Mouse (Mus musculus) embryonic facial prominence, embryonic 13.5 days (tissue): ENCODE measurements at regions not wholly inside any gene's neighbourhood (a gene's known extent, or its start where the extent isn't known, plus 50 kb on each side); places are given as distances from the start of the nearest gene placed in this dataset.

Experiments
- ATAC-seq: fragments of 200-750 bp; cut with Nextera tagmentation; 2 replicates; pipeline ENCODE4 v1.8.0; 2017; ENCODE audit warnings: low read depth; ENCODE audit not compliant: insufficient number of reproducible peaks, insufficient read depth, low FRiP score, low TSS enrichment
- H3K27ac ChIP-seq: fragments of 300-500 bp; sonication (generic); 2 replicates; pipeline ENCODE4 v1.5.1; 2015; ENCODE audit warnings: moderate library complexity, mild to moderate bottlenecking, inconsistent platforms
- H3K27me3 ChIP-seq: fragments of 300-500 bp; sonication (generic); 2 replicates; pipeline ENCODE4 v1.6.1; 2015; ENCODE audit warnings: mild to moderate bottlenecking, inconsistent platforms
- H3K36me3 ChIP-seq: fragments of 300-500 bp; sonication (generic); 2 replicates; pipeline ENCODE4 v1.6.1; 2015; ENCODE audit warnings: mild to moderate bottlenecking, inconsistent platforms
- H3K4me1 ChIP-seq: fragments of 300-500 bp; sonication (generic); 2 replicates; pipeline ENCODE4 v1.6.1; 2015; ENCODE audit warnings: inconsistent platforms
- H3K4me2 ChIP-seq: fragments of 300-500 bp; sonication (generic); 2 replicates; pipeline ENCODE4 v1.6.1; 2015; ENCODE audit warnings: moderate library complexity, mild to moderate bottlenecking, inconsistent platforms
- H3K4me3 ChIP-seq: fragments of 300-500 bp; sonication (generic); 2 replicates; pipeline ENCODE4 v1.5.1; 2015; ENCODE audit warnings: mild to moderate bottlenecking, inconsistent platforms
- H3K9ac ChIP-seq: fragments of 300-500 bp; sonication (generic); 2 replicates; pipeline ENCODE4 v1.6.1; 2015; ENCODE audit warnings: mild to moderate bottlenecking, inconsistent platforms
- H3K9me3 ChIP-seq: fragments of 300-500 bp; sonication (generic); 2 replicates; pipeline ENCODE4 v1.6.1; 2016; ENCODE audit warnings: inconsistent platforms
- WGBS: fragments of 180-500 bp; shearing (Covaris S2); methylation state at CpG from one replicate; pipeline ENCODE4 v1.1.7; 2015; ENCODE audit warnings: mixed read lengths; 5-methylcytosine and 5-hydroxymethylcytosine counted together

DNA sequence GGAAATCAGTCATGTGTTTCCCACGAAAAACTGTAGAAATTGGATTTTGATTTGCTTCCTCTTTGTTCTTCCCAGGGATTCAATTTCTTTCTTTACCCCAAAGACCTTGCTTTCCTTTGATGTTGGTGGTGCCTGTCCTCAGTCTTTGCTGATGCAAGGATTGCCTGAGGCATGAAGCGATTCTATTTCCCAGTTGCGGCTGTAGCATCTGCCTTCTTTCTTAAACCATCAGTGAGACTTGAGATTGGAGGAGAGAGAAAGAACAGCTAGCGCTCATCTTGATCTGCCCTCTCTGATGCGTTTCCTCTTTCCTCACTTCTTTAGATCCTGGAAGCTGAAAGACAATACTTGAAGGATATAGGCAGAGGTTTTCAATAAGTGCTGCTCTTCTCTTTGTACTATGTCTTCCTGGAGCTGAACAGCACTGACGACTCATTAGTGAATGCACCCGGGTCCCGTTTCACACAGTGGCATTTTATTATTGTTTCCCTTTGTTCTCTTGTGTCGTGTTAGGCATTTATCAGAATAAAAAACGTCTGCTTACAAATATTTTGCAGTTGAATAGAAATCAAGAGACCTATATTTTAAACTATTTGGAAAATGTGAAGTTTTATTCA, 289.8 kb upstream of the Btbd3 start:
- Histone ChIP-seq H3K9me3 (no peaks in the 10 kb centered on the region), H3K36me3 (no peaks in the 10 kb centered on the region), H3K4me1 (no peaks in the 10 kb centered on the region), H3K4me3 (no peak overlapping the region), H3K9ac (no peak overlapping the region), H3K27ac (no peak overlapping the region), H3K4me2 (no peak overlapping the region; the same call in 1 of the 2 replicates), H3K27me3 (no peaks in the 10 kb centered on the region)
- no peak for ATAC-seq
- WGBS = 21% methylated on average over 10 of the region's 10 CpGs

DNA sequence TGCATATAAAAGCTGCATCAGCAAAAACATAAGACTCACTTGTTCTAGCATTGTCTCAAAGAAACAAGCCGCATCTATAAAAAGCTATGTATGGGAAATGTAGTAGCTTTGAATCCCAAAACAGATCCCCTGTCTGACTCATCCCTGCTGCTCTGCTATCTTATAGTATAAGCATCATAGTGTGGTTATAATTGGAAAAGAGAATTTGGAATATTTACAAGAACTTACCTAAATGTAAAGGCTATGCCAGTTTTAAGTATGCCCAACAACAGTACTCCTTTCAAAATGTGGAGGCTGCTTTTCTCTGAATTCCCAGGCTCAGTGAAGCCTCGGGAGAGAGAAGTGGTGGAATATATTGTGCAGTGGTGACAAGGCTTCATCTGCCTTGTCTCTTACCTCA, 301.5 kb upstream of the Btbd3 start:
- Histone ChIP-seq H3K9me3 (no peaks in the 10 kb centered on the region), H3K4me2 (no peak overlapping the region), H3K36me3 (no peaks in the 10 kb centered on the region), H3K27ac (no peak overlapping the region), H3K27me3 (no peaks in the 10 kb centered on the region), H3K4me3 (no peak overlapping the region), H3K4me1 (no peaks in the 10 kb centered on the region), H3K9ac (no peak overlapping the region)
- ATAC-seq = no peak
- WGBS = 93% methylated on average over 2 of the region's 2 CpGs

DNA sequence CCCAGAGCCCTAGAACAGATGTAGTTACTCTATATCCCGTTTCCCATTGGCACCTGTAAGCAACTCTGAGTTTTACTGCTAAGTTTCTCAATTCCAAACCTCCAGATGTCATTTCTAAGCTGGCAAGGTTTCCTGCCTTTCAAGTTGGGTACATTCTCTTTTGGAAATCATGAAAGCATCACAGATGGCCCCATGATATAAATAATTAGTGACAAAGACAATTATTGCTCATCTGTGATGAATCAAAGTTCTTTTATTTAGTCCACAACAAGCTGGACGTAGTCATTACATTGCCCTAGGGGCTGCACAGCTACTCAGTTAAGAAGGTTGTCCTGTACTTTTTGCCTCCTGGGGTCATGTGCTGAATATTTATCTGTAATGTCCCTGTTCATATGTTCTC, 303.2 kb upstream of the Btbd3 start:
- H3K9me3 ChIP-seq = no peaks in the 10 kb centered on the region
- WGBS = 42% methylated on average over 2 of the region's 2 CpGs
- no peak overlapping the region for H3K9ac ChIP-seq

DNA sequence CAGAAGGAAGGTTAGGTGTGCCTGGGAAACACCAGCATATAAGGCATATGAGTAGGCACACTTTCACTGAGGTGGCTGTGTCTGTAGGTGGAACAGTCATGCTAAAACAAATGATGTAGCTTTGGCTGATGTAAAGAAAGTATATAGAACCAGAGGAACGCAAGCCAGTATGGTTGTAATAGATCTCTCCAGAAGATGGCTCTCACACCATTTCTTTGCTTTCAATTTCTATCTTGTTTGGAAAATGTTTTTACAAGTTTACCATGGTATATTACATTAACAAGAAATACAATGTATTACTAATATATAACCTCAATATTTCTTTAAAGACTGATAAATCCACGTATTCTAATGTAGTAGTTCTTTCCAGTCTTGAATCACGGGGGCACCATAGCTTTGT, 304.4 kb upstream of the Btbd3 start:
- 87% methylated on average over 3 of the region's 3 CpGs for WGBS

More for the DNA sequence above, 303.2 kb upstream of the Btbd3 start:
- Histone ChIP-seq H3K4me2 (no peak overlapping the region), H3K27me3 (no peaks in the 10 kb centered on the region), H3K4me1 (no peaks in the 10 kb centered on the region), H3K4me3 (no peak overlapping the region), H3K27ac (no peak overlapping the region), H3K36me3 (no peaks in the 10 kb centered on the region)
- ATAC-seq = no peak

DNA sequence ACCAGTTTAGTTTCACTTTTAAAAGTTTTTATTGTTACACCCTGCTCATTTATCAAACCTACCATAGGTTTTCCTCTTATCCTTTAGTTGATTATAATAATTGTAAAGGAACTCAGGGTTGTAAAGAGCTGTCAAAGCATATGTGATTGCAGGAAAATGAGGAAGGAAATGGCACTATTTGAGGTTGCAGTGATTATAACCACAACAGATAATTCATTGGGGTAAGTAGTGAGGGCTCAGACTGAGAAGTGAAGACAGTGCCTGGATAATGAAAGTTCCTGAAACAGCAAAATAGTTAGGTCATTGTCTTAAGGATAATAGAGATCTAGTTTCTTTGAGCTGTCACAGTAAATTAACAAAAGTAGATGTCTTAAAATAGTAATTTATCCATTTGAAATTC, 305.4 kb upstream of the Btbd3 start:
- Histone ChIP-seq H3K36me3 (no peaks in the 10 kb centered on the region), H3K9me3 (no peaks in the 10 kb centered on the region), H3K4me3 (no peak overlapping the region), H3K27me3 (no peaks in the 10 kb centered on the region), H3K27ac (no peak overlapping the region), H3K9ac (no peak overlapping the region), H3K4me2 (no peak overlapping the region), H3K4me1 (no peaks in the 10 kb centered on the region)
- no peak for ATAC-seq

More for the DNA sequence above, 304.4 kb upstream of the Btbd3 start:
- Histone ChIP-seq H3K4me3 (no peak overlapping the region), H3K27ac (no peak overlapping the region), H3K9me3 (no peaks in the 10 kb centered on the region), H3K9ac (no peak overlapping the region), H3K4me1 (no peaks in the 10 kb centered on the region), H3K4me2 (no peak overlapping the region), H3K27me3 (no peaks in the 10 kb centered on the region), H3K36me3 (no peaks in the 10 kb centered on the region)
- ATAC-seq = no peak

DNA sequence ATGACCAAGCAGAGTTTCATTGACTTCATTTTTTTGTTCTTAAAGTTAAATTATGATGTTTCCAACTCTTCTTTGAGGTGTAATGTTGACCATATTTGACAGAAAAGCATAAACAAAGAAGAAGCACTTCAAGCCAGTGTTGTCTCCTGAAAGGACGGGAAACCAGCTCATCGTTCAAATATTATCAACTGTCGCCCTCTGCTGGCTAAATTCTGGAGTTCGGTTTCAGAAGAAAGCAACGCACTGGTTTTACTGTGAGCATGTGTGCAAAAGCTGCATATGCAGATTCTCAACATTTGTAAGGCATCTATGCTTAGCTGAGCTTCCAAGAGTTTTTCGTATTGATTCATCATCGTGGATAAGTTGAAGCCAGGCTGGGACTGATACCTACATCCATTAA, 313.6 kb upstream of the Btbd3 start:
- Histone ChIP-seq H3K9me3 (no peaks in the 10 kb centered on the region), H3K4me2 (no peak overlapping the region), H3K36me3 (no peaks in the 10 kb centered on the region), H3K27me3 (no peaks in the 10 kb centered on the region), H3K4me3 (no peak overlapping the region), H3K9ac (no peak overlapping the region), H3K27ac (no peak overlapping the region), H3K4me1 (peaks cover under 1% of the 10 kb centered on the region; the same call in 1 of the 2 replicates)
- 5% methylated on average over 7 of the region's 7 CpGs for WGBS
- no peak for ATAC-seq

DNA sequence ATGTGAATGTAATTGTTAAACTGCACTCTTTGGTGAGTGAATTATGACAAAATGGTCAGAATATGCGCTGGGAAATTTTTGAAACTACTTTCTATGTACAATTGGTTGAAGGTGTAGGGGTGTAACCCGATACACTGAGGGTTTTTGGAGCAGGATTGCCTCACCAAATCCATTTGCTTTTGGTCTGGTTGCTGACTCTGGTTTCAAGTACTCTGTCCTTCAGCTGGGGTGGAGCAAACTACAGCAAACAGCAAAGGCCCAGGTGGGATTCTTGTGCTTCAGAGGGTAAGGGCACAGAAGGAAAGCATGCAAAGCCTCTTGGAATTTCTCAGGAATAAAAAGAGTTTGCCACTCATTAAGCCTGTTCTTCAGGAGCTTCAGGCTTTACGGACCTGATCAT, 316.8 kb upstream of the Btbd3 start:
- Histone ChIP-seq H3K27me3 (no peaks in the 10 kb centered on the region), H3K9ac (no peak overlapping the region), H3K27ac (no peak overlapping the region), H3K4me1 (peaks cover 15% of the 10 kb centered on the region), H3K36me3 (no peaks in the 10 kb centered on the region), H3K4me2 (no peak overlapping the region), H3K9me3 (no peaks in the 10 kb centered on the region), H3K4me3 (no peak overlapping the region)
- ATAC-seq = no peak
- 59% methylated on average over 3 of the region's 3 CpGs for WGBS

DNA sequence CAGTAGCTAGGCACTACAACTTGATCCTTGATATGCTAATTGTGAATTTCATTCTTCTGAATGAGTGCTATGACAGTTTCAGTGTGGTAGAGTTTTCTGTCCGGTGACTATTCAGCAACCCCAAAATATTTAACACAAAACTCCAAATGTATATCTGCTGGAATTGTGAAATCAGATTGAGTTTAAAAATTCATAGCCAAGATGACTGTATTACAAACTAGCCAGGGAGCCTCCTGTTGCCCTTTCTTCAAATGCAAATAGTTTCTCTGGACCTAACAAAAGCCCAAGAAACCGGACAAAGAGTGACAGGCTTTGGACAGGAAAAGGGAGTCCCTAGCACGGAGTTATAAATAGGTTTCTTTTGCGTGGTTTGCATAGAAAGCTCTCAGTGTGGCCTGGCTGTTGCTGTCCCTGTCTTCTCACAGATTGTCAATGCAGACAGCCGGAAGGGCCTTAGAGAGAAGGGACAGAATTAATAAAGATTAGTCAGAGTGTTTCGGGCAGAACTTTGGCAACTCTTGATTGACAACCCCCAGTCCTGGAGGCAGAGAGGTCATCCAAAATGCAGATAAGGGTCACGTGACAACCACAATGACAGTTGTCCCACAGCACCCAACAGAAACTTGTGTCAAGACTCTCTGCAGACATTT, 317.4 kb upstream of the Btbd3 start:
- no peaks in the 10 kb centered on the region for H3K9me3 ChIP-seq
- no peak overlapping the region for H3K9ac ChIP-seq
- peaks cover 15% of the 10 kb centered on the region for H3K4me1 ChIP-seq
- no peak overlapping the region for H3K27ac ChIP-seq
- H3K36me3 ChIP-seq = no peaks in the 10 kb centered on the region
- H3K27me3 ChIP-seq = no peaks in the 10 kb centered on the region
- H3K4me3 ChIP-seq = no peak overlapping the region
- 60% methylated on average over 7 of the region's 7 CpGs for WGBS
- ATAC-seq = no peak
- H3K4me2 ChIP-seq = no peak overlapping the region

DNA sequence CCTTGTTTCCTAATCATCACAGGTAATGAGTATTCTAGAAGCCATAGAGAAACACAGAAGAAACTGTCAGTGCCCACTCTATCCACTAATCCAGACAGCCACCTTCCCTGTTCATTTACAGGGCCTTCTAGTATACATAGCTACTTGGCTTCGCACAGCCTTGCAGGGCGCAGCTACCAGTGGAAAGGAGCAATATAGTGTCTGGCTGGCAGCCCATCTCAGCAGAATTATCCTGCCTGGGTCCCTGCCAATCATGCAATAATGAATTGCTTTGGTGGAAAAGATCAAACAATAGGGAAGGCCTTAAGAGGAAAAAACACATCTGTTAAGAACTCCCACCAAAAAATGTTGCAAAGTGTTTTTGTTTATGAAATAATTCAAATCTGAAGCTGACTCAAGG, 319.8 kb upstream of the Btbd3 start:
- Histone ChIP-seq H3K9ac (no peak overlapping the region), H3K4me3 (no peak overlapping the region), H3K9me3 (no peaks in the 10 kb centered on the region), H3K27ac (peak overlapping the region; percentile 34; the same call in 1 of the 2 replicates), H3K36me3 (no peaks in the 10 kb centered on the region), H3K4me1 (peaks cover 15% of the 10 kb centered on the region), H3K4me2 (no peak overlapping the region), H3K27me3 (no peaks in the 10 kb centered on the region)
- ATAC-seq = no peak
- WGBS = 27% methylated on average over 2 of the region's 2 CpGs

DNA sequence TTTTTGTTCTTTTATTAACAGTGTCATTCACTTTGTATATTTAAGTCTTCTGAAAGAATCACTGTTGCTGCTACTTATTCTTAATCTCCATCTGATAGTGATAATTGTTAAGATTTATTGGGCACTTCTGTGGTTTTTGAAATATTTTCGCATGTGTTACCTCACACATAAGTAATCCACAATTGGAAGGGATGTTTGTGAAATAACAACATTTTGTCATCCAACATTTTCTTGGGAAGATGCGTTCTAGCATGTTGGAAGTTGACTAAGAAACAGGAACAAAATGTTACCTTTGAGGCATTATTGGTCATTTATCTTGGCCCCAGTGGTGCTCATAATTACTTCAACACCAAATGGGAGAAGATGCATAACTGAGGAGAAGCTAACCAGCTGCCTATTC, 323.4 kb upstream of the Btbd3 start:
- H3K4me1 ChIP-seq = peaks cover 15% of the 10 kb centered on the region
- no peak overlapping the region for H3K9ac ChIP-seq
- 91% methylated on average over 2 of the region's 2 CpGs for WGBS
- no peaks in the 10 kb centered on the region for H3K36me3 ChIP-seq
- no peaks in the 10 kb centered on the region for H3K27me3 ChIP-seq
- ATAC-seq = no peak
- no peak overlapping the region for H3K4me2 ChIP-seq
- H3K27ac ChIP-seq = no peak overlapping the region
- no peaks in the 10 kb centered on the region for H3K9me3 ChIP-seq
- no peak overlapping the region for H3K4me3 ChIP-seq

DNA sequence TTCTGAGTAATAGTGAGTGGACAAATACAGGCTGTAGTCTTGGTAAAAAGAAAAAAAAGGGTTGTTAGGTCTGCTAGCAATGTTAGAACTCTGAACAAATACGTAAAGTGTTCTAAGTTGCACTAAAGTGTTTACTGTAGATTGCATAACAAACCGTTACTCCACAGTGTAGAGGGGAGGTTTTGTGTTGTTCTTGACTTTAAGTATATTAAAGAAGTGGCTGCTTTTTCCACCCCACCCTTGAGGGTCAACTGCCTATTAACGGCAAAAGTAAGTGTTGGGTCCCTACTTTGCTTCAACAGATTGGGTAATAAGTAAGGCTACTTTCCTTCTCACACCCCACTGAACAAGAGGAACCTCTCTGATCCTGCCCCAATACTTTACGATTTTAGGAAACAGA, 323.9 kb upstream of the Btbd3 start:
- 91% methylated on average over 4 of the region's 4 CpGs for WGBS
- no peaks in the 10 kb centered on the region for H3K27me3 ChIP-seq
- no peak for ATAC-seq
- H3K4me3 ChIP-seq = no peak overlapping the region
- H3K4me1 ChIP-seq = peaks cover 11% of the 10 kb centered on the region
- H3K27ac ChIP-seq = no peak overlapping the region
- H3K9ac ChIP-seq = no peak overlapping the region
- no peaks in the 10 kb centered on the region for H3K36me3 ChIP-seq
- no peaks in the 10 kb centered on the region for H3K9me3 ChIP-seq
- H3K4me2 ChIP-seq = no peak overlapping the region

DNA sequence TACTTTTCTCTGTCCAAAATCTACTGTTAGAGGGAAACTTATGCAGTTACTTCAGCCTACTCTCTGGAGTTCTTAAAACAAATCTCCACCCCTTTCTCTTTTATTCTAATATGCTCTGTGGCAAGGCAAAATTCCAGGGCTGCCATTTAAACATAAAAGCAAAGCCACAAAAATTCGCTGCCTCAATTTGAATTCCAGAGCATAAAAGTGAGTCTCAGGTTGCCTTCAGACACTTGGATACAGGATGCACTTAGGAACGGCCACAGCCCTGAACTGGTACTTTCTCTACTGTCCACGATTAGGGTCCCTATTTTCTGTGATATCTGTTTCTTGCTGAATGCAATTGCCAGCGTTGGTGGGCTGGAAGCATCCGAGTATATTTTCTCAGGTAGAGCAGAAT, 330.9 kb upstream of the Btbd3 start:
- ATAC-seq = peak; percentile 6; the same call in 1 of the 2 replicates
- H3K4me1 ChIP-seq = peaks cover 11% of the 10 kb centered on the region

More for the DNA sequence above, 330.9 kb upstream of the Btbd3 start:
- Histone ChIP-seq H3K9ac (no peak overlapping the region), H3K36me3 (no peaks in the 10 kb centered on the region), H3K27me3 (no peaks in the 10 kb centered on the region), H3K9me3 (no peaks in the 10 kb centered on the region), H3K27ac (peak overlapping the region; percentile 71; the same call in 1 of the 2 replicates), H3K4me3 (no peak overlapping the region), H3K4me2 (no peak overlapping the region)
- 30% methylated on average over 5 of the region's 5 CpGs for WGBS
